Mouse (Mus musculus) limb, embryonic 15.5 days (tissue): ENCODE data around the gene Ugt2b5. TPM values are rescaled to one million over a fixed set of nuclear protein-coding genes. Genes with fewer than 3 reads are reported as not detected.

Source experiments
- polyA plus RNA-seq: library from polyadenylated mRNA; unstranded; fragments of >200 nt; fragmentation: Nextera tagmentation; extraction: Ambion mirVana; gene quantifications from 2 replicates; pipeline ENCODE4 v1.2.1, GENCODE M21; 2015

Ugt2b5 gene
- polyA plus RNA-seq, 1 experiment from 2014 or later = not detected

Other genes starting within 250 kb of the Ugt2b5 start
- gene Ugt2b34, start 233.4 kb downstream of the Ugt2b5 start, polyA plus RNA-seq = 0.12 and 0.19 TPM in 2 replicates
- not detected in 2 replicates for gene Ugt2b1, start 213.8 kb downstream of the Ugt2b5 start, polyA plus RNA-seq
- gene Ugt2b35, start 139.5 kb downstream of the Ugt2b5 start, polyA plus RNA-seq = not detected in 2 replicates
- gene Ugt2b36, start 47.8 kb downstream of the Ugt2b5 start, polyA plus RNA-seq = not detected in 2 replicates
- gene Ugt2b37, start 114.5 kb upstream of the Ugt2b5 start, polyA plus RNA-seq = not detected in 2 replicates
- not detected in 2 replicates for gene Ugt2a3, start 196.9 kb upstream of the Ugt2b5 start, polyA plus RNA-seq